9 mouse cellular contexts compared by ENCODE assay signal in the genomic region with DNA sequence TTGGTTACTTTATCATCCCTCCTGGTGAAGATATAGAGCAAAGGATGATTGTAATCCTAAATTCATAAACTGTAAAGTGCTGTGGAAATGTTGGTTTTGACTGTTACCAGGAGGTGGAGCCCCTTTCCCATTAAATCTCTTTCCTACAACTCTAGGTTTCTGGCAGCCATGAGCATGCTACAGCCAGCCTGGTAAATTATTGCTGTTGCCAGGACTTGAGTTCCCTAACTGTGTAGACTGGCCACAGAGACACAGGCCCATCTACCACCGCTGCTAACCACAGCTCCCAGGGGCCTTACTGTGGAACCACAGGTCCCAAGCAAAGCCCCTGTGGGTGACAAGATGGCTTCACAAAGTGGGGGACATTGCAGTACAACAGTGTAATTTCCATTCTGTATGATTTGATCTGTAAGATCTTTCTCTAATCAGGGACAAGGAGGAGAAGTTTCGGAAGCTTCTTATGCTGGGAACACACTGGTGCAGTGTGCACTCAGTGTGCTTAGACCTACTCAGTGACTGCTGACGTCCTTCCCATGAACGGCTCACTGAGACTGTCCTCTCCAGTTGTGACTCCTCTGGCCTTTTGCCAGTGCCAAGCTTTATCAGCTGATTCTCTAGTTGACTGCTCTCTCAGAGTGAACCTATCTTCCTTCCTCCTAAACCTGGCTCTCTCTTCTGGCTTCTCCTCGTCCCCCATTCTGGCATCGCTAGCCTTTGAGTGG. TPM values are rescaled to one million over a fixed set of nuclear protein-coding genes. Genes with fewer than 3 reads are reported as not detected.
DNase-seq lines count a peak whose midpoint lies in the region; ATAC-seq and TF ChIP-seq lines count a peak whose summit lies in the region.
"Had no signal": no experiment of that assay in that cellular context is flagged by ENCODE, and none has a peak within 500 bp of the region (broad histone marks: within the 10 kb centered on the region; RNA-seq: fewer than 3 reads in every experiment).

No protein-coding gene starts in this region.

- no peaks in the 10 kb centered on the region for H3K9me3 ChIP-seq in heart, embryonic 12.5 days (replicated peaks)
- H3K9me3 ChIP-seq: midbrain, embryonic 12.5 days had no signal

- no peak overlapping the region for H3K27ac ChIP-seq in heart, adult 2 months
- no peak overlapping the region for H3K27ac ChIP-seq in heart, embryonic 12.5 days (ENCODE audit: poor library complexity, severe bottlenecking)
- H3K27ac ChIP-seq in left cerebral cortex, adult 2 months = no peak overlapping the region
- H3K27ac ChIP-seq: midbrain, embryonic 12.5 days had no signal

- no peak overlapping the region for H3K9ac ChIP-seq in heart, adult 2 months (ENCODE audit: low read depth, low read length)
- no peak overlapping the region for H3K9ac ChIP-seq in heart, embryonic 12.5 days
- H3K9ac ChIP-seq: midbrain, embryonic 12.5 days had no signal

- ATAC-seq in heart, embryonic 12.5 days (ENCODE audit: insufficient number of reproducible peaks, low FRiP score) = no peak
- peak; percentile 91 for ATAC-seq in frontal cortex, adult (ENCODE audit: low TSS enrichment)

- H3K4me3 ChIP-seq in heart, adult 2 months = no peak overlapping the region
- no peak overlapping the region for H3K4me3 ChIP-seq in heart, embryonic 12.5 days
- H3K4me3 ChIP-seq in left cerebral cortex, adult 2 months = no peak overlapping the region
- H3K4me3 ChIP-seq: midbrain, embryonic 12.5 days had no signal

- peak in 1 of 2 experiments; percentile 22 for DNase-seq in heart, adult 2 months
- DNase-seq in 416B (ENCODE audit: low read depth) = peak; percentile 24
- DNase-seq in brain, embryonic 14.5 days (ENCODE audit: low read depth) = peak; percentile 86
- peak; percentile 32 to 35 for DNase-seq in left cerebral cortex, adult 2 months (ENCODE audit: extremely low spot score in 1 of 2, low spot score in 2 of 2)
- no peak for DNase-seq in spleen, postnatal 36 days (ENCODE audit: low spot score in 2 of 2)
- no peak for DNase-seq in c-Kit-positive CD71-positive TER-119-positive erythroid progenitor cells, embryonic 14.5 days (ENCODE audit: low spot score)

- no peak for TF ChIP-seq EP300 in heart, adult 2 months (IDR thresholded peaks at IDR 0.05; ENCODE audit: insufficient read depth, low read depth, low read length)

- no peaks in the 10 kb centered on the region for H3K27me3 ChIP-seq in heart, adult 2 months (ENCODE audit: control insufficient read depth, insufficient read depth, low read length)
- 0 out of 2 replicates have a peak, but pooled peaks cover 8% of the 10 kb centered on the region for H3K27me3 ChIP-seq in heart, embryonic 12.5 days (replicated peaks)
- H3K27me3 ChIP-seq: midbrain, embryonic 12.5 days had no signal

- H3K36me3 ChIP-seq in heart, adult 2 months (ENCODE audit: control insufficient read depth, insufficient read depth, low read length) = no peaks in the 10 kb centered on the region
- H3K36me3 ChIP-seq in heart, embryonic 12.5 days = no peaks in the 10 kb centered on the region
- H3K36me3 ChIP-seq: midbrain, embryonic 12.5 days had no signal

- H3K79me2 ChIP-seq in heart, adult 2 months (replicated peaks; ENCODE audit: control insufficient read depth, insufficient read depth, low read length) = no peaks in the 10 kb centered on the region

- intact Hi-C loops in heart, adult 2 months (cut with DNase I) = no loop called here
- intact Hi-C loops in left cerebral cortex, adult 2 months (cut with DNase I) = loop anchor here (5.0 kb wide), 2 partner anchors 860 to 885 kb away; no protein-coding TSS in a partner anchor

- H3K4me2 ChIP-seq in heart, embryonic 12.5 days = no peak overlapping the region
- H3K4me2 ChIP-seq: midbrain, embryonic 12.5 days had no signal

- no peak for TF ChIP-seq POLR2A in heart, adult 2 months (IDR thresholded peaks at IDR 0.05; ENCODE audit: insufficient read depth, low read depth, low read length)
- no peak for TF ChIP-seq POLR2A in brain, embryonic 14.5 days (IDR thresholded peaks at IDR 0.05; ENCODE audit: borderline replicate concordance, extremely low read depth, insufficient read depth, insufficient read length, poor library complexity, severe bottlenecking)

- 47% methylated on average over 6 of the region's 6 CpGs for WGBS in heart, adult 2 months
- 61% methylated on average over 6 of the region's 6 CpGs for WGBS in heart, embryonic 12.5 days

- no peaks in the 10 kb centered on the region for H3K4me1 ChIP-seq in heart, adult 2 months (ENCODE audit: control insufficient read depth, insufficient read depth, low read length)
- 0 out of 2 replicates have a peak, but pooled peaks cover 3% of the 10 kb centered on the region for H3K4me1 ChIP-seq in heart, embryonic 12.5 days (replicated peaks)

- TF ChIP-seq CTCF in heart, adult 2 months (IDR thresholded peaks at IDR 0.05) = peak; percentile 67
- peak; percentile 54; the same call in 1 of the 2 replicates for TF ChIP-seq CTCF in brain, embryonic 14.5 days (IDR thresholded peaks at IDR 0.05; ENCODE audit: borderline replicate concordance, extremely low read depth, insufficient read depth, insufficient read length)
- peak; percentile 68 for TF ChIP-seq CTCF in left cerebral cortex, adult 2 months (IDR thresholded peaks at IDR 0.05)

RNA-seq across cellular contexts. Expression of gene Sec61b, which starts 47.6 kb away (rescaled TPM):
- total RNA-seq in heart, adult 2 months (2021) = 10 to 100 TPM; 19.2 to 21.8 TPM
- polyA plus RNA-seq in heart, adult 2 months (2012; rRNA removed) = 21.3 and 35.6 TPM in 2 replicates
- polyA plus RNA-seq in heart, embryonic 12.5 days (2016; fragmentation: Nextera tagmentation; extraction: Ambion mirVana) = 150 and 168 TPM in 2 replicates
- polyA plus RNA-seq in brain, embryonic 14.5 days (2012; rRNA removed) = 209 and 298 TPM in 2 replicates
- total RNA-seq in left cerebral cortex, adult 2 months (2021) = 10 to 100 TPM; 37.8 to 45.7 TPM

RNA-seq across cellular contexts. Expression of gene Alg2, which starts 47.9 kb away (rescaled TPM):
- 1 to 10 TPM; 6.0 to 6.2 TPM for total RNA-seq in heart, adult 2 months (2021)
- polyA plus RNA-seq in heart, adult 2 months (2012; rRNA removed) = 6.1 and 9.9 TPM in 2 replicates
- 33.6 and 34.6 TPM in 2 replicates for polyA plus RNA-seq in heart, embryonic 12.5 days (2016; fragmentation: Nextera tagmentation; extraction: Ambion mirVana)
- polyA plus RNA-seq in brain, embryonic 14.5 days (2012; rRNA removed) = 109 and 179 TPM in 2 replicates
- total RNA-seq in left cerebral cortex, adult 2 months (2021) = 100 to 1,000 TPM; 114 to 117 TPM

Comparison
In these comparisons a context has a peak if more than half of its experiments do, and no peak if none do; other contexts are left out.
1. DNase-seq: peak in 416B (single experiment), brain, embryonic 14.5 days (single experiment) and left cerebral cortex, adult 2 months (2 of 2); none in spleen, postnatal 36 days (0 of 2) and c-Kit-positive CD71-positive TER-119-positive erythroid progenitor cells, embryonic 14.5 days (single experiment).
2. Peak in every context shown above with its lines, with median percentiles within 50 percentile points of each other: CTCF ChIP-seq.